Mouse (Mus musculus) urinary bladder, postnatal 4 days (tissue): ENCODE results near the gene H3f3a.

Experiments
- DNase-seq, 2 experiments: peaks; one replicate each; pipeline ENCODE4 v3.0.0; 2021 to 2022; ENCODE audit warnings: low spot score in 2 of 2

Gene H3f3a

DNA sequence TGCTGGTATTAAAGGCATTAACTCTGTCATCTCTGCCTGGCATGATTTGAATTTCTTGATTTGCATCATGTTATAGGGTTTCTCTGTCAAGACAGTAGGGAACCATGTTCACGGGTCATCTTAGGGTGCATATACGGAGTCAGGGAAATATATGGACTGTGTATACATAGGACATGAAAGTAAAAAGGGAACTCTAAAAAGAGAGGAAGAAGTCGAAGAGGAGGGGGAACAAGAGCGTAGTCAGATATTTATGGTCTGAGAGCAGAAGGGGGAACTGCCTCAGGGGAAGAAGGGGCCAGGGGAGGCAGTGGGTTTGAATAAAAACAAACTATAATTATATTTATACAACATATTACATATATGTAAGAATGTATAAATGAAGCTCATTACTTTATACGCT is 8.5 kb upstream of the H3f3a start:
- DNase-seq, result no peak

DNA sequence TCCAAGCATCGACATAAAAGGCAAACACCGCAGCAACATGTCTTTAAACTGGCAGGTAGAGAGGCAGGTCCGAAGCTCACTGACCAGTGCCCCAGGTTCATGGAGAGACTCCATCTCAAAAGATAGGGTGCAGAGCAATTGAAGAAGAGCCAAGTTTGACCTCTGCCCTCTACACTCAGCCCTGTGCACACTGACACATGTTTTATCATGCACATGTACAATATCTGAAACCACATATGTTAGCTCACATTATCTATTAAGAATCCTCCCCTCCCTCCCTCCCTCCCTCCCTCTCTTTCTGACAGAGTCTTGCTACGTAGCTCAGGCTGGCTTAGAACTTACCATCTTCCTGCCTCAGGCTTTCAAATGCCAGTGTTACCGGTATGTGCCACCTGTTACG is 7.4 kb upstream of the H3f3a start:
- DNase-seq, result no peak

DNA sequence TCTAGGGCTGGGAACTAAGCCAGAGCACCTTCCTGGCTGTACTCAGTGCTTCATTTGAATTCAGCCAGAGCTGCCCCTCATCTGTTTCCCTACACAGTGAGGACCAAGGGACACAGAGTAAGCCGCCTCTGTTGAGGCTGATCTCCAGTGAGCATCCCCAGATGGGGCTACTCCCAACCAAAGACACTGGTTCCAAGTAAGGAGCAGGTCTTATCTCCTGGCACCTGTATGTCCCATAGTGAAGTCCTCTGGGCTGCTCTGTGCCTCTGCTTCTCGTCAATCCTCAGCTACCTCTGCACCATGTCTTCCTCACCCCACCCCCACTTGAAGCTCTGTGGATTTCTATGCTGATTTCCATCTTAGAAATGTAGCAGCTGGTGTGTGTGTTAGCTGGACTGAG is 4.3 kb upstream of the H3f3a start:
- no peak for DNase-seq

DNA sequence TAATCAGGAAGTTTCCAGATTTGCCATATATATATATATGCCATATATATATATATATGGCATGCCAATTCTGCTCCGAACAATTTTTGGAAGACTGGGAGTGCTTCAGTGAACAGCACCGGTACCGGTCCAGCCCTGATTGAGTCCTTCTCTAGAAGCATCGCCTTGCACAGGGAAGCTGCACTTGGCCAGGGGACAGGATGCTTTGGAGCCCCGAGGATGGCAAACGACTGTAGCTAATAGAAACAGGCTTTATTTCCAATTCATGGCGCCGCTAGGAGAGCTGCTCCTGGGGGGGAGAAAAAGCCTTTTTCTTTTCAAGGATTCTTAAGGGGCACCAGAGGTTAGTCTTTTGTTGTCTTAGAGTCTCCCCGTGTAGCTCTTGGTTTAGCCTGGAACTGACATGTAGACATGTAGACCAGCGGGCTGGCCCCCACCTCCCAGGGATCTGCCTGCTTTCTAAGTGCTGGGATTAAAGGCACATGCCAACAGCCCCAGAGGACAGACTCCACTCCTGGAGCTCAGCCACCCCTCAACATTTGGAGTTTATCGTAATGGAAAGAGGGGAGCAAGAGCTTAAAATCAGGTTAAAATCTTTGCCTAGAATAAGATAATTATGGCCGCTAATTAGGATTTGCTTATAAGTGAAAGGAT is 1.8 kb upstream of the H3f3a start:
- no peak for DNase-seq

DNA sequence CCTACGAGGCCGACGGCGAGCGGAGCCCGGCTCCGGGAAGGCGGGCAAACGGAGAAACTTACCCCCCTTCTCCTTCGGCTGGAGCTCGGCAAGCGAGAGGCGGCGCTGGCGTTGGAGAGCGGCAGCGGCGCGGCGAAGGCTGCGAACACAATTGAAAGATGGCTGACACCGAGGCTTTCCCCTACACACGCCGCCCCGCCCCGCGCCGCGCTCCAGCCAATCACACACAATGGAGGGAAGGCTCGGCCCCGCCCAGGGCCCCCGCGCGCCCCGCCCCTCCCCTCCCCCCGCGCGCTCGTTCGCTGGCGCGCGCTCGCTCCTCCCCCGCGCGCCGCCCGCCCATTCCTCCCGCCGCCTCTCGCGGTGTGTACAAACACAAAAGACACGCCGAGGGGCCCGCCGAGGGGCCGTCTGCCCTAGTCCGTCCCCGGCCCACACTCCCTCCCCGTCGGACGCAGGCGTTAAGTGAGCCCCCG is 296 bp downstream of the H3f3a start:
- peak; percentile 94 to 96 for DNase-seq

DNA sequence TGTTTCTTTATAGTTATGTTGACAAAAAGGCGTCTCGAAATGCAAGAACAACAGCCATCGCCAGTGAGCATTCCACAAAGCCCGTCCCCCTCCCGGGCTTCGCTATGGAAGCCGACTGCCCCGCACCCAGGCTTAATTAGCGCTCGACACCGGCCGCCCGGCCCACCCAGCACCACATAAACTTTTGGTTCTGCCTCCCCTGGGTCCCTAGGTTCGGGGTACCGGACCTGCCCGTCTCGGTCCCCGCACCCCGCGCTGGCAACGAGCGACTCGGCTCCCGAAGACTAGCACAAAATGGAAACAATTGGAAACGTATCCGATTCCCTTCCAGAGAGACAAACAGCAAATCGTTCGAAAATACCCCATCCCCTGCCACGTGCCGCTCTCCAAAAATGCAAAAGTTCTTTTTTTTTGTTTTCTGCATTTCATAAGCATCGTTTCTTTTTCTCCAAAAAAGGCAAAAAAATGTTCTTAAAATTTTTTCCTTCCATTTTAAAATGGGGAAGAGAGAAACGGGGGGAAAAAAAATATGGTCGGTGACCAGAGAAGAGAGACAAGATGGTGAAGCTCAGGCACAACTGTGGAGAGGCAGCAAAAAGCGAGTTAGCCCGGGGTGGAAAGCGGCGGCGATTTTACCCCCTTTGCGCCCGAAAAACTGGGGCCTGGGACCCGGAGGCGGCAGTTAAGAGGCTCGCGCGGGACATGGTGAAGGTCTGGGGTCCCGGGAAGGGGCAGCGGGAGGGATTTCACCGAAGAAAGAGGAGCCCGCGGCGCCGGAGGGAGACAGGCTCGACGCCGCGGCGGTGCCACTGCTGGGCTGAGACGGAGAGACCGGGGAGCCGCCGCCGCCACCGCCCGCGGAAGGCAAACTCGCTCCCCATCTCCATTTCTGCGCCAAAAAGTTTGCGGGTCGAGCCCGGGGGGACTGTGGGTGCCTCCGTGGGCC is 1.0 kb downstream of the H3f3a start:
- peak; percentile 59 to 64 for DNase-seq

DNA sequence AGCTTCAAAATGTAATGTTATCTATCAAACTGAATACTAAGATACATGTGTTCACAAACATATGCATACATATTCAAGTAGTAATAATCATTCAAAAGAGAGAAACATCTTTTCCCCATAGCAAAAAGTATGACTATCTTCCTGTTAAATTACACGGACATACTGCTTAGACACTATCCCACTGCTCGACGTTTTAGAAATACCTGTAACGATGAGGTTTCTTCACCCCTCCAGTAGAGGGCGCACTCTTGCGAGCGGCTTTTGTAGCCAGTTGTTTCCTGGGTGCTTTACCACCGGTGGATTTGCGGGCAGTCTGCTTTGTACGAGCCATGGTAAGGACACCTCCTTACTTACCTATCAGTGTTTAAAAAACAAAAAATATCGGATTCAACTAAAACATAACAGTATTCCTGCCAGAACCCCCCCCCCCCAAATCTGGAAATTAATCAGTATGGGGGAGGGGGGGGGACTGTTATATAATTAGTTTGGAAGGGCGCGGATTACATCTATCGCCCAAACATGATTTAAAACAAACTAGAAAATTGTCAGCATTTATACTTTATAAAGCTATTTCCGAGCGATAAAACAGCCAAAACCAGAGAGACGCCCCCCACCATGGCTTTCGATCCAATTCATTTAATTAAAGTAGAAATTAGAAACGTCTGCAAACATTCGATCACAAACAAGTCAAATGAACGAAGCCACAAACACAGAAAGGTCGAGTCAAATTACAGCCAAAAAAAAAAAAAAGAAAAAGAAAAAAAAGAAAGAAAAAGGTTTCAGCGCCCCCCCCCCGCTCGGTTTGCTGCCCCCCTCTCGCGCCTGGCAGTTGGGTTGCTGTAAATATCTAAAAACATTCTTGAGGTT is 1.9 kb downstream of the H3f3a start:
- DNase-seq, result no peak

DNA sequence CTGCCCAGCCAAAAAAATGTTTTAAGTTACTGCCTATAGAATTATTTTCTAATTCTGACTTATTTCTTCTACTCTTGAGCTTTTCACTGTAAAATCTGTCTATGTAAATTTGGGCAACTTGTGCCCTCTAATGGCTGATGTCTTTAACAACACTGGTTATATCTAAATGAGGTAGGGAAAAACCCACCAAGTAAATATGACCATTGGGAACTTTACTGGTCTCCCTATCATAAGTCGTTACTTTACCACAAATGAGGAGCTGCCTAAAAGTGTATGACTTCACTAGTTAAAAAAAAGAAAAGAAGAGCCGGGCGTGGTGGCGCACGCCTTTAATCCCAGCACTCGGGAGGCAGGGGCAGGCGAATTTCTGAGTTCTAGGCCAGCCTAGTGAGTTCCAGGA is 2.8 kb downstream of the H3f3a start:
- no peak for DNase-seq

DNA sequence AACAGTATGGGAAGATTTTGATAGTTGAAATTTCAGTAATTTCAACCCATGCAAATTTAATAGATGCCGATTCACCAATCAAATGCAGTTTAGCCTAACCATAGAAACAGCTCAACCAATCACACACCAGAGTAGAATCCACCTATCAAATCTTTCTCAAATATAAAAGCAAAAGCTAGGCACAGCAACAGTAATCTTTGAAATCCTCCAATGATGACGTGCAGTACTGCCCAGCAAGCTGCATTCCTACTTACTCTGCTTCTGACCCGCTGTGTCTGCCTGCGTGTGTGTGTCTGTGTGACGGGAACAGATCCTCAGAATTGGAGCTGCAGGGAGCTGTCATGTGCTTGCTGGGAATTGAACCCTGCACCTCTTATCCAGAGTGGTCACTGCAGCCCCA is 4.9 kb downstream of the H3f3a start:
- no peak for DNase-seq

DNA sequence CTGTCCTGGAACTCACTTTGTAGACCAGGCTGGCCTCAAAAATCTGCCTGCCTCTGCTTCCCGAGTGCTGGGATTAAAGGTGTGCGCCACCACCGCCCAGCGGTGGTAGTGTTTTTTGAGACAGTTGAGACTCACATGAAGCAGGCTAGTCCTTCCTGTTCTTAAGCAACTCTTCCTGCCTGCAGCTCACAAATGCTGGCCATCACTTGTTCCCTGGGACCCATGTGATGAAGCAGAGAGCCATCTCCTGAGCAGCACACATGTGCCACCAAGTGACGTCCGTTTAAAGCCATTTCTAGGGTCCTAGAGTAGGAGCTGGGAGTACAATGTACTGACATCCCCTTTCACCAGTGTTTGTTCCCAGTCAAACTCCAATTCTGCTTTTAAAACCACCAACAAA is 9.9 kb downstream of the H3f3a start:
- DNase-seq, result no peak

DNA sequence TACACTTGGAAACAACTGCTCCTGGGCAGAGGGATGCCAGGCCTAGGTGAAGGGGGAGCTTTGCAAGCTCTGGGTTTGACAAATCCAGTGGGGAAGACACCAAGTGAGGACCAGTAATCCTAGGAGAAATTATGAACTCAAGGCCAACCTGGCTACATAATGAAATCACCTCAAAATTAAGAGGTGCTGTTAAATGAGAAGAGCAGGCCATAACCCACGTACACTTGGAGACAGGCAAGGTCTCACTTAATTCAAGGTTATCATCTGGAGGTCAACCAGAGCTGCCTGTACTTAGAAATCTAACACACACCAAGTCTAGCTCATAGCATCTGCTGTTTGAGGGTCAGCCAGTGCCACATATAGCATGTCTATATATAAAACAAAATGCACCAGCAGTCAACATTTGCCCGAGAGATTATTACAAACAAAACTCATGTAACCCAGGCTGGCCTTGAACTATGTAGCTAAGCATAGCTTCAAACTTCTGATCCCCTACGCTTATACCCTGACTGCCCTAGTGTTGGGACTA is 12.2 kb downstream of the H3f3a start:
- no peak for DNase-seq

DNA sequence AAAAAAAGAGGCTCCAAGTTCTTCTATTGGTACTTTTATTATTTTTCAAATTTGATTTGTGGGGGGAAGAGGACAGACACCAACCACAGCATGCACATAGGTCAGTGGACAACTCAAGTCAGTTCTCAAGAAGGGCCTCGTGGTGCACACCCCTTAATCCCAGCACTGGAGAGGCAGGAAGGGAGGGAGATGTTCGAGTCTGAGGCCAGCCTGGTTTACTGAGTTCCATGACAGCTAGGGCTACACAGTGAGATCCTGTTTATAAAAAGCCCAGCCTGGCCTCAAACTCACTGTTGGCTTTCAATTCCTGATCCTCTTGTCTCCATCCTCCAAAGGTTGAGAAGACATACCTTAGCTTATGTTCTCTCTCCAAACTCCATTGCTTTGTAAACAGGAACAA is 12.9 kb downstream of the H3f3a start:
- no peak for DNase-seq

DNA sequence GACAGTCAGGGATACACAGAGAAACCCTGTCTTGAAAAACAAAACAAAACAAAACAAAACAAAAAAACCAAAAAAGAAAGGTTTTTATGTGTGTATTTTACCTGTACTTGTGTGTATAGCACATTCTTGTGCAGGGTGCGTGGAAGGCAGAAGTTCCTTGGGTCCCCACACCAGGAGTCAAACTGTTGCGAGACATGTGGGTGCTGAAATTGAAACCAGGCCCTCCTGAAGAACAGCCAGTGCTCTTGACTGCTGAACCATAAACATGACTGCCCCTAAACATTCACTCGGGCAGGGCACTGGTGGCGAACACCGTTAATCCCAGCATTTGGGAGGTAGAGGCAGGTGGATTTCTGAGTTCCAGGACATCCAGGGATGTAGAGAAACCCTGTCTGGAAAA is 13.7 kb downstream of the H3f3a start:
- DNase-seq, result no peak

DNA sequence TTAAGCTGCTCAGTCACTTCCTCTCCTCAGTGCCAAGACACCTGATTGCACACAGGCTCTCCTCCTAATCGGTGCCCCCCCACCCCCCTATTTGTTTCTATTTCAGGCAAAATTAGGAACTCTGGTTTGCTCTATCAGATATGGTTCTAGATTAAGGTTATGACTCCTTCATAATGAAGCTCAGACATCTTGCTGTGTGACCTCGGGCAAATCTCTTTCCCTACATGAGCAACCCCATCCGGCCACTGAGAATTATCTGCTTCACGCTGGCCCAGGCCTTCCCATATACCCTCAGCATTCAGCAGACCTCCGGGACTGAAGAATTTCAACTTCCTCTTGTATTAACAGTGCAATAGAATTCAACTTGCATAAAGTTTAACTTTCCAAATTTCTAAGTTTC is 14.5 kb downstream of the H3f3a start:
- DNase-seq, result no peak

DNA sequence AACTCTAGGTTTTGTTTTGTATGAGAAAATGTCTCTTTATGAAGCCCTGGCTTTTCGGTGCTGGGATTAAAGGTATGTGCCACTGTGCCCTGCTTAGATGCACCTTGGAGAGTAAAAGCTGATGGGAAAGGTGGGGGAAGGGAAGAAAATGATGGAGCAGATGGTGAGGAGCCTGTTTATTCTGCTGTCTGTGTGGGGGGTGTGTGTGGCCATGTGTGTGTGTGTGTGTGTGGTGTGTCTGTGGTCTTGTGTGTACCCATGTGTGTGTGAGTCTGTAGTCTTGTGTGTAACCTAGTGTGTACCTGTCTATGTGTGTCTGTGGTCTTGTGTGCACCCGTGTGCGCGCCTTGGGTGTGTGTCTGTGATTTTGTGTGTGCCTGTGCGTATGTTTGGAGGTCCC is 15.1 kb downstream of the H3f3a start:
- DNase-seq, result no peak

DNA sequence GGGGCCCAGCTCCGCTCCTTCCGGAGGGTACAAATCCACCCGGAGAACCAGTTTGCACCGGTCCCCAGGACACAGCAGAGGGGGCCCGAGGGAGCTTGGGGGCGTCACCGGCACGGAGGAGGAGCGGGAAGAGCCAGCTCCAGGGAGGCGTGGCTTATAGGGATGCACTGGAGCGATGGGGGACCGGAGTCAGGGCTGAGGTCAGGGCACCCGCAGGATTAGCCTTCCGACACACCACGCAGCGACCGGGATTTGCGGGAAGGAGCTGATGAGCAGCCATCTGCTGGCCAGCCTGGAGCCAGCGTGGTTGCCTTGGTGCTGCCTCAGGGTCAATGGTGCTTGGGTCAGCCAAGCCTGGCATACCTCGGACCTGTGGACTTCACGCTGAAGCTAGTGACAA is 19.6 kb downstream of the H3f3a start:
- peak; percentile 37 to 63 for DNase-seq

DNA sequence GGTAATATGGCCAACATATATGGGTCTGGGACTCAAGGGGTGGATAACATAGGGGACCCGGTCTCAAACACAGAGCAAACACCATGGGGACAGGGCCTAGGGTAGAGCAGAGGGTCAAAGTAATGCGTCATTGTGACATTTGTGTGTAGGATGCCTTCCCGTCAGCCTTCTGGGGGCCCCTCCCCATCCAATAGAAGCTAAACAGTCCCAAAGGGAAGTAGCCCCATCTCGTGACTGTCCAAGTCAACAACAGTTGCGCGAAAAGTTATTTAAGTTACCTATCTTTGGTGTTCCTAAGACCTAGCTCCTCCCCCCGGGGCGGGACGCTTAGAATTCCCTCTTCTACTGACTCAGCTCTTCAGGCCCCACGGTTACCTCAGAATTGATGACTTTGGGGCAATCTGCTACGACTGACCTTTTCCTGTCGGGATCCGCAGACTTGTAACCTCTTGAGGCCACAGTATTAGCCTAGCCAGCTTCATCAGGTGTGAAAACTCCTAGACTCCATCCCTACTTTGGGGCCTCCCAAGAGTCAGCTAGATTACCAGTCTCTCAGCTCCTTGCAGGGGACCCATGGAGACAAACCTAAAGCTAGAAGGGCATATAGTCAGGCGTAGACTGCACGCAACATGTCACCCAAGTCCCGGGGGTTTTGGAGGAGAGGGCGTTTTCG is 20.2 kb downstream of the H3f3a start:
- DNase-seq, result peak in 1 of 2 experiments; percentile 26

DNA sequence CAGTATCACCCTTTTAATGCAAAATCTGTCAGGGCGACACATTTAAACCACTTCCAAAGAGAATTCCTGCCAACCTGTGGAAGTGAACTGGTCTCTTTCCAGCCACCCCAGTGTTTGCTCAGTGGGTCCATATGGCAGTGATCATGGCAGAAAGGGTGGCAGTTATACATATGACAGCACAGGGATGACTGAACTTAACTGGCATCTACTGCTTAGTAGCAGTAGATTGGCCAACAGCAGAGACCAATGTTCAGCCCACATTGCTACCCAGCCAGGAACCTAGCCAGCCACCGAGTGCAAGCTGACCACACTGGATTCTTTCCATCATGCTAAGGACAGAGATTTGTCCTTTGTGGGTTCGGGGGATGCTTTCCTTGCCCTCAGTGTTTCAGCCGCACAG is 20.9 kb downstream of the H3f3a start:
- DNase-seq, result no peak

DNA sequence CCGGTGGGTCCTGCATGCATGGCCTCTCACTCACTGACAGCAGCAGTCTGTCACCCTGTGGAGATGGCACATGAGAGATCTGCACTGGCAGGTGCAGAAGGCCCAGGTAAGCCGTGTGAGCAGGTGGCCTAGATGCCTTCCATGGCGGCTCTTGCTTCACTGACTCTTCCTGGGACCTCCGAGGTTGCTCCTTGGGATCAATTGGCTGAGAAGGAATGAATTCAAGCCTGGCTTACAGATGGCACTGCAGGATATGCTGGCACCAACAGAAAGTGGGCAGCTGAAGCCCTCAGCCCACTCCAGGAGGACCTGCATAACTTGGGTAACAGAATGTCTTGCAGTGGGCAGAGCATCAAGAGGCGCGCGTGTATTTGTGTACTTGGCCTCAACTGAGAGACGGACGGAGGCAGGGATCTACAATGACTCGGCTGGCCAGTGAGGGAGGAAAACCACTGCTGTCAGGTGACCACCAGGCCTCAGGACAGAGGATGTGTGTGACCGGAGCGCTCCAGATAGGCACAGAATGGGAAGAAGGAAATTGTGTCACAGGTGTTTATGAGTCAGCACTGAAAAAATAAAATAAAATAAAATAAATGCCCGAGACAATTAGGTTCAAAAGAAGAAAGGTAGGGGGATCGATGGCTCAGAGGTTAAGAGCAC is 21.8 kb downstream of the H3f3a start:
- no peak for DNase-seq

DNA sequence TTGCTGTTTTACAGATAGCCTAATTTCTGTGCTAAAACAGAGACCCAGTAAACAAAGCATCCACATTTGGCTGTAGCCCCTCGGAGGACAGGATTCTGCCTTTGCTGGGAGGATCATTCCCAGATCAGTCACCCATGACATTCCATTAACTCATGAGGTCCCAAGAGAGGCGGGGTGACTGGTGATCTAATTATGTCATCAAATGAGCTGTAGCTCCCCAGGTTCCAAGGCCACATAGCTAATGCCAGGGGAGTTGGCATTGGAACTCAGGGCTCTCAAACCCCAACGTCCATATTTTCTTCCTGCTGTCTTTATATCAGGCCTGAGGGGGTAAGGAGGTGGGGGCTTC is 30.2 kb downstream of the H3f3a start:
- no peak for DNase-seq
